Comparison of ENCODE assay signal across 8 mouse cellular contexts in genomic region chr11:68623871-68624258, GRCm38 (mm10). TPM values are rescaled to one million over a fixed set of nuclear protein-coding genes. Genes with fewer than 3 reads are reported as not detected.
DNase-seq lines count a peak whose midpoint lies in the region; ATAC-seq and TF ChIP-seq lines count a peak whose summit lies in the region.

No protein-coding gene starts in this region.

- no peak for TF ChIP-seq CTCF in cerebellum, adult 2 months (IDR thresholded peaks at IDR 0.05; ENCODE audit: borderline replicate concordance, insufficient read depth, low read depth, low read length)
- TF ChIP-seq CTCF in stomach, postnatal 0 days (IDR thresholded peaks at IDR 0.05; ENCODE audit: low read depth): no peak

- TF ChIP-seq POLR2A in cerebellum, adult 2 months (IDR thresholded peaks at IDR 0.05; ENCODE audit: borderline replicate concordance, insufficient read depth, low read length): no peak

- peak overlapping the region; percentile 51 for H3K4me2 ChIP-seq in lung, embryonic 16.5 days (ENCODE audit: low read depth, low read length)
- H3K4me2 ChIP-seq in liver, embryonic 13.5 days: peak overlapping the region; percentile 55
- peak overlapping the region; percentile 44 for H3K4me2 ChIP-seq in stomach, postnatal 0 days (replicated peaks; ENCODE audit: low read depth)

- H3K4me1 ChIP-seq in cerebellum, adult 2 months (ENCODE audit: control insufficient read depth, insufficient read depth, low read length): peaks cover 4% of the 10 kb centered on the region; the same call in 1 of the 2 replicates
- H3K4me1 ChIP-seq in lung, embryonic 16.5 days (replicated peaks; ENCODE audit: control insufficient read depth, insufficient read depth, low read length): peaks cover 23% of the 10 kb centered on the region
- H3K4me1 ChIP-seq in liver, embryonic 13.5 days (replicated peaks): 0 out of 2 replicates have a peak, but pooled peaks cover 5% of the 10 kb centered on the region
- no peaks in the 10 kb centered on the region for H3K4me1 ChIP-seq in stomach, postnatal 0 days (replicated peaks; ENCODE audit: control insufficient read depth, insufficient read depth)

- 19% methylated on average over 5 of the region's 5 CpGs for WGBS in cerebellum, adult 2 months
- WGBS in lung, embryonic 16.5 days: 3% methylated on average over 5 of the region's 5 CpGs
- 12% methylated on average over 5 of the region's 5 CpGs for WGBS in liver, embryonic 13.5 days (ENCODE audit: insufficient replicate concordance)
- 11% methylated on average over 5 of the region's 5 CpGs for WGBS in stomach, postnatal 0 days

- no peak for TF ChIP-seq EP300 in stomach, postnatal 0 days (optimal IDR thresholded peaks at IDR 0.05)

- no peak for DNase-seq in cerebellum, adult 2 months
- no peak for DNase-seq in cerebellum, postnatal 36 days
- no peak for DNase-seq in lung, postnatal 25 days (ENCODE audit: low spot score)
- DNase-seq in liver, embryonic 13.5 days: no peak
- DNase-seq in stomach, postnatal 0 days (ENCODE audit: low spot score): no peak
- no peak for DNase-seq in adrenal gland, postnatal 10 days
- DNase-seq in T-cell, adult 2 months (ENCODE audit: low spot score): no peak

- H3K27me3 ChIP-seq in cerebellum, adult 2 months (ENCODE audit: control insufficient read depth, insufficient read depth, low read length): no peaks in the 10 kb centered on the region
- H3K27me3 ChIP-seq in lung, embryonic 16.5 days (ENCODE audit: control insufficient read depth, insufficient read depth, low read depth, low read length): no peaks in the 10 kb centered on the region
- H3K27me3 ChIP-seq in liver, embryonic 13.5 days: 0 out of 2 replicates have a peak, but pooled peaks cover 2% of the 10 kb centered on the region
- no peaks in the 10 kb centered on the region for H3K27me3 ChIP-seq in stomach, postnatal 0 days (ENCODE audit: control insufficient read depth, insufficient read depth, low read length)

- H3K4me3 ChIP-seq in cerebellum, adult 2 months (replicated peaks; ENCODE audit: insufficient read depth, low read depth, low read length): peak overlapping the region; percentile 50
- peak overlapping the region; percentile 39 for H3K4me3 ChIP-seq in lung, embryonic 16.5 days (ENCODE audit: low read length)
- 0 out of 2 replicates have a peak overlapping the region, but pooled peaks have one; percentile 14 for H3K4me3 ChIP-seq in liver, embryonic 13.5 days (replicated peaks)
- H3K4me3 ChIP-seq in stomach, postnatal 0 days (ENCODE audit: low read depth, low read length): no peak overlapping the region

- H3K27ac ChIP-seq in cerebellum, adult 2 months (ENCODE audit: insufficient read depth, low read length): peak overlapping the region; percentile 3; the same call in 1 of the 2 replicates
- H3K27ac ChIP-seq in lung, embryonic 16.5 days (ENCODE audit: low read length): peak overlapping the region; percentile 94
- H3K27ac ChIP-seq in liver, embryonic 13.5 days: no peak overlapping the region
- peak overlapping the region; percentile 79 for H3K27ac ChIP-seq in stomach, postnatal 0 days (replicated peaks)

- peak overlapping the region; percentile 25 for H3K9ac ChIP-seq in lung, embryonic 16.5 days (ENCODE audit: low read length)
- H3K9ac ChIP-seq in liver, embryonic 13.5 days: no peak overlapping the region
- H3K9ac ChIP-seq in stomach, postnatal 0 days (ENCODE audit: low read length): peak overlapping the region; percentile 18; the same call in 1 of the 2 replicates

- H3K9me3 ChIP-seq in lung, embryonic 16.5 days (ENCODE audit: control insufficient read depth, low read length): no peaks in the 10 kb centered on the region
- no peaks in the 10 kb centered on the region for H3K9me3 ChIP-seq in liver, embryonic 13.5 days (replicated peaks)
- no peaks in the 10 kb centered on the region for H3K9me3 ChIP-seq in stomach, postnatal 0 days (ENCODE audit: control insufficient read depth, low read length)

- no peaks in the 10 kb centered on the region for H3K36me3 ChIP-seq in lung, embryonic 16.5 days (ENCODE audit: control insufficient read depth, insufficient read depth, low read length)
- no peaks in the 10 kb centered on the region for H3K36me3 ChIP-seq in liver, embryonic 13.5 days
- no peaks in the 10 kb centered on the region; the same call in 1 of the 2 replicates for H3K36me3 ChIP-seq in stomach, postnatal 0 days (ENCODE audit: control insufficient read depth, insufficient read depth, low read length)

- ATAC-seq in lung, embryonic 16.5 days (ENCODE audit: low read depth): peak; percentile 75
- no peak for ATAC-seq in liver, embryonic 13.5 days (ENCODE audit: low read depth)
- ATAC-seq in stomach, postnatal 0 days (ENCODE audit: low FRiP score, low TSS enrichment): no peak

RNA-seq across cellular contexts. Expression of gene Ccdc42, which starts 37.0 kb away (rescaled TPM):
- 0.27 and 0.29 TPM in 2 replicates for polyA plus RNA-seq in cerebellum, adult 2 months (2012; rRNA removed)
- 0.67 and 1.1 TPM in 2 replicates for polyA plus RNA-seq in lung, embryonic 16.5 days (2015; fragmentation: Nextera tagmentation; extraction: Ambion mirVana)
- polyA plus RNA-seq in liver, embryonic 13.5 days (2015; fragmentation: Nextera tagmentation; extraction: Ambion mirVana): 0.09 TPM in 1 of 2 replicates, not detected in the other
- not detected in 2 replicates for polyA plus RNA-seq in stomach, postnatal 0 days (2015; fragmentation: Nextera tagmentation; extraction: Ambion mirVana)
- total RNA-seq in adrenal gland, postnatal 10 days (2021): under 1 TPM in 1 of 2 experiments, not detected in 1; 0.72 TPM
